Mouse (Mus musculus) mouse embryonic stem cell (cell line): ENCODE measurements at regions not wholly inside any gene's neighbourhood (a gene's known extent, or its start where the extent isn't known, plus 50 kb on each side); places are given as distances from the start of the nearest gene placed in this dataset.

Experiments
- in situ Hi-C, 2 experiments: fragments of 300-500 bp; cut with MboI; formaldehyde crosslinking; loops; 1 replicate in 1 of 2; 3 replicates in 1 of 2; pipeline ENCODE4 v1.14.3; 2019 to 2020; ENCODE audit warnings: low sequenced_read_pairs in 2 of 2, low pct_unique_long_range_greater_than_20kb in 1 of 2, mixed read lengths in 1 of 2; ENCODE audit not compliant: unreplicated experiment in 1 of 2

GRCm38 (mm10) chr9:113258556-113258955 is 449.5 kb downstream of the Pdcd6ip start:
- in situ Hi-C loops, result no loop called here

- in situ Hi-C loops, result no loop called here
Observed at GRCm38 (mm10) chr9:113248703-113249274, 459.3 kb downstream of the Pdcd6ip start.

- in situ Hi-C loops, result no loop called here
Observed at GRCm38 (mm10) chr9:113247950-113248349, 460.1 kb downstream of the Pdcd6ip start.

GRCm38 (mm10) chr9:113243870-113244269 is 464.2 kb downstream of the Pdcd6ip start:
- in situ Hi-C loops, result no loop called here

GRCm38 (mm10) chr9:113233370-113233769 is 474.7 kb downstream of the Pdcd6ip start:
- in situ Hi-C loops, result no loop called here

- in situ Hi-C loops, result no loop called here
Observed at GRCm38 (mm10) chr9:113229391-113229790, 478.7 kb downstream of the Pdcd6ip start.

- in situ Hi-C loops, result no loop called here
Observed at GRCm38 (mm10) chr9:113213930-113214329, 494.1 kb downstream of the Pdcd6ip start.

- in situ Hi-C loops, result no loop called here
Observed at GRCm38 (mm10) chr9:113212389-113212788, 495.7 kb downstream of the Pdcd6ip start.

GRCm38 (mm10) chr9:113208181-113208580 is 499.9 kb downstream of the Pdcd6ip start:
- in situ Hi-C loops, result no loop called here

GRCm38 (mm10) chr9:113199241-113199640 is 508.8 kb downstream of the Pdcd6ip start:
- in situ Hi-C loops, result no loop called here

GRCm38 (mm10) chr9:113195556-113195955 is 512.5 kb downstream of the Pdcd6ip start:
- in situ Hi-C loops, result no loop called here

GRCm38 (mm10) chr9:113192773-113193172 is 515.3 kb downstream of the Pdcd6ip start:
- in situ Hi-C loops, result no loop called here

GRCm38 (mm10) chr9:113191163-113191562 is 516.9 kb downstream of the Pdcd6ip start:
- in situ Hi-C loops, result no loop called here

GRCm38 (mm10) chr9:113181182-113181581 is 526.9 kb downstream of the Pdcd6ip start:
- in situ Hi-C loops, result no loop called here

GRCm38 (mm10) chr9:113177918-113178235 is 530.2 kb downstream of the Pdcd6ip start:
- in situ Hi-C loops, result no loop called here

- in situ Hi-C loops, result no loop called here
Observed at GRCm38 (mm10) chr9:113177181-113177917, 530.7 kb downstream of the Pdcd6ip start.

GRCm38 (mm10) chr9:113171767-113172405 is 536.2 kb downstream of the Pdcd6ip start:
- in situ Hi-C loops, result no loop called here

- in situ Hi-C loops, result no loop called here
Observed at GRCm38 (mm10) chr9:113162897-113163874, 544.9 kb downstream of the Pdcd6ip start.

- in situ Hi-C loops, result no loop called here
Observed at GRCm38 (mm10) chr9:113160011-113160410, 548.0 kb downstream of the Pdcd6ip start.
